Mouse (Mus musculus) naive thymus-derived CD4-positive, alpha-beta T cell, adult 2 months (primary cell): ENCODE measurements around the gene Olfr224.
A peak's percentile ranks its signal among the peaks of the same experiment; 100 is the strongest.
"Not testable (repeated sequence)": the region's sequence is repeated elsewhere in the genome, so short reads cannot be mapped to it uniquely, and the experiment has no call there.

Experiments
- DNase-seq: peaks from one replicate; pipeline ENCODE4 v3.0.0-alpha.2; 2011; ENCODE audit warnings: low read depth

Olfr224 gene

DNA sequence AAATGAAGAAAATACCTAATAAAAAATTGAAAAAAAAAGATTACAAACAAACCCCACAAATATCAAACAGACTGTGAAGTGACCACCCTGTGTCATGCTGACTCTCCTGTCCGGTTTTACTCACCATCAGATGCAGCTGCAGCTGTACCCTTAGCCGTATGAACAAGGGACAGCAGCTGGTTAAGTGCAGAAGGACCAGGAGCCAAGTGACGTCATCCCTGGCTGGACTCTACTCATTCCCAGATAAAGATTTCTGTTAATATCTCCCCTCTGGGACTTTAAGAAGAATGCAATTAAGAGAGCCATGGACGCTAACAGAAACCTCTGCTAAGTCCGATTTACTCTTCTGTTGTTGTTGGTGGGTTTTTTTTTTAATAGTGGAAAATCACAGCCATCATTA, at the start of gene Olfr224:
TSS of gene Olfr224 (minus strand) at position 149 of the 400 bp plus-strand sequence.
- DNase-seq, result no peak

DNA sequence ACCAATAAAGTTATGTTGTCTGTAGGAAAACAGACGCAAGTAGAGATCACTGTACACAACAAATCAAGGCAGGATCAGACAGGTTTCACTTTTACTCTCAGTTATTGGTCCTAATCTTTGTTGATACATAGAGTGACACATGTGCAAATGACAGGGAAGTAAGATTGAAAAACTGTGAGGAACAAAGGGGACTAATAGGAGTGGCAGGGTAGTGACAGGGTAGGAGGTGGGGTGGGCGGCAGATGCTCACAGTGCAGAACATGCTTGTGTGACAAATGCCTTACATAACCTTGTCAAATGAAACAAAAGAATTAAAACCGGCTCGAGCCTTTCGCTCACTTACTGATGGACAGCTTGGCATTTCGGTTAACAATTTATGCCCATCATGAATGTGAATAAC, 48.4 kb upstream of the Olfr224 start:
- no peak for DNase-seq

DNA sequence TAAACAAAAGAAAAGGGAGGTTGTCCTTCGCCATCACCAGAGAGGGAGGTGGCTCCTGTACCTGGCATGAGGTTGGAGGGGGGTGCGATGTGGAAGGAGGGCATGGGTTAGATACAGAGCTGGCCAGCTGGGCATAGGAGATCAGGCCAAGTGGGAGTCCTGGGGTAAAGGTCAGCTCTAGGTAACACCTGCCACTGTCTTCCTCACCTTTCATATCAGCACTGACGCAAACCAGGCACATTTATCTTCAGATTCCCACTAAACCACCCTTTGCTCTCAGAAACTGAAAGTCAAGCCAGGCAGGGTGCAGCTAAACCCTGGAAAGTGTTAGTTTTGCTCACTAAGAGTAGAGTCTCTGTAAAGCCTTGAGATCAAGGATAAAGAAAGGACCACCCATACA, 48.0 kb upstream of the Olfr224 start:
- DNase-seq, result no peak

DNA sequence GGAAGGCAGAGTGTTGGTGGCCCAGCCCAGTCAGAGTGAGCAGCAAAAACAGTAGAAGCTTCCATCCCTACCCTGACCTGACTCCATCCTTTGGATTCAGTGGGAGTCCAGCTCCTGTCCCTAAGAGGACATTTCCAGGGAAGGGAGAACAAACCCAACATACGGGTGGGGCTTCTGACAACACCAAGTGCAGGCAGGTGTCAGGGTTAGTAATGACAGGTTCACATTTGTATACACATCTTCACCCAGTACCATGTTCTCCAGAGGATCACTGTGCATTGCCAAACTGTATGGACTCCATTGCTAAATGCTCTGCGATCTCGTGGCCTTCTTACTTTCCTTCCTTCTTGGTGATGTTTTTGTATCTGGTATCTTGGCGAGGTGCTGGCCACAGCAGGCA, 45.6 kb upstream of the Olfr224 start, which contains the start of gene 2210407C18Rik:
TSS of gene 2210407C18Rik (minus strand) at position 101 of the 400 bp plus-strand sequence.
- no peak for DNase-seq

DNA sequence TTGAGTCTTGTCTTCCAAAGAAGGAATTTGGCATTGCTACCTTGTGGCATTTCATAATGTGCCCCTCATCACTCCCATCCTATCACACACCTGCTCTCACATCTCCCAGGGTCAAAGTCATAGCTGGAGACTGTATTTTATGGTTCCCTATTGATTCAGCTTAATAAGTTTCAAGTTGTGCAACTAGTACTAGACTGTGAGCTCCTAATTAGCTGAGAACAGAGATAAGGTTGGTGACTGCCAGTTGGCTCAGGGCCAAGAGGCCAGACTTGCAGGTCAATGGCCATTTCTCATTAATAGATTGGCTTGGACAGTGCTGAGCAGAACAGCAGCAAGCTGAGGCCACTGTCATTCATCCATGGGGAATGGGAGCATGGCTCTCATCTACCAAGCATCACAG, 44.2 kb upstream of the Olfr224 start:
- DNase-seq, result no peak

DNA sequence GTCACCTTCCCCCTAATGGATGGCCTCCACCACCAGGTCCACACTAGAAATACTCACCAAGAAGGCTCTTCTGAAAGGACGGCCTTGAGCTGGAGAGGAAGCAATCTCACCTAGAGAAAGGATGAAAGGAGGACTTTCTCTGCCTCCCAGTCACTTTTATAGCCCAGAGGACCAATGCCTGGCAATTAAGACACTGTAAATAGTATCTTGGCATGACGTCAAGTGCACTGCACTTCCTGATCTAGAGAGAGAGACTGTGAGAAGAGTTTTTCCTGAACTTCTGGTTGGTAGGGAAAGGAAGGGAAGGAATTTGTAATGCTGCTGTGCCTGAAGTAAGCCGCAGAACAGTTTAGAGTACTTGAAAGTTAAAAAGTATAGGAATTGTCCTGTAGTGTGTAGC, 43.0 kb upstream of the Olfr224 start:
- no peak for DNase-seq

DNA sequence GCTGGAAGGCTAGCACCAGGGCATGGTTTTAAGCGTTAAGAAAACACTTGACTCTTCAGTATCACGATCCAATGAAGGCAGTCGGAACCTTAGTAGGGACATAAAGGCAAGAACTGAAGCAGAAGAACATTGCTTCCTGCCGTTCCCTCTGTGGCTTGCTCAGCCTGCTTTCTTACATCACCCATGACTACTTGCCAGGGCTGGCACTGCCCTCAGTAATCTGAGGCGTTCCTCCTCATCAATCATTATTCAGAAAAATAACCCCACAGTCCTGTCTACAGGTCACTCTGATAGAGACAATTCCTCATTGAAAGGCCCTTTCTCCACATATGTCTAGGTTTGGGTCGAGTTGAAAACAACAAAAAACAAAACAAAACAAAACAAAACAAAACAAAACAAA, 36.7 kb upstream of the Olfr224 start:
- DNase-seq, result no peak

DNA sequence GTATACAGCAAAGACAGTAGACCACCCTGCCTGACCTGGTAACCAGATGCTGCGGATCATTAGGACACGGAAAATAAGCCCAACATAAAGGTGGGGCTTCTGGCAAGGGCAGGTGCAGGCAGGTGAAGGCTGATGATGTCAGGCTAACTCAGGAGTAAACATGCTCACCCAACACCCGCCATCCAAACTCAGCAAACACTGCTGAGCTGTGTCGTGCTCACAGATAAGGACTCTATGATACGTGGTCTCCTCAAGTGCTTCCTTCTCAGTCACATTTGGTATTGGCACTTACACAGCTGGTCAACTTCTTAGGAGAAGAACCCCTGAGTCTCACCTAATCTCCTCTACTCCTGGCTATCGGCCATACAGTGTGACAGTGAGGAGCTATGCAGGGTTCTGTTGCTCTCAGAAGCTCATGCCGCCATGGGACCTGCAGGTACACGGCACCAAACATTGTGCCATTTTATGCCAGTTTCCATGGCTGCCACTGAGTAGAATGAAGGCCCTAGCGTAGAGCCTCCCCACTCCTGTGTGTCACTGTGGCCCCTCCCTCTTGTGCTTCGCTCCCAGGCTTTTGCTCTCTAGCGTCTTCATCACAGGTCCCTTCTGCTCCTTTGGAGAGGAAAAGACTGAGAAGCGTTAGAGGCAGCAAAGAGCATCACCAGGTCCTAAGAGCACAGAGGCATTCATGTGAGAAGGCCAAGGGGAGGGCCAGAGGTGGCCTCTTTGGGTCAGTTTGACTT, 36.0 kb upstream of the Olfr224 start:
- DNase-seq, result no peak

DNA sequence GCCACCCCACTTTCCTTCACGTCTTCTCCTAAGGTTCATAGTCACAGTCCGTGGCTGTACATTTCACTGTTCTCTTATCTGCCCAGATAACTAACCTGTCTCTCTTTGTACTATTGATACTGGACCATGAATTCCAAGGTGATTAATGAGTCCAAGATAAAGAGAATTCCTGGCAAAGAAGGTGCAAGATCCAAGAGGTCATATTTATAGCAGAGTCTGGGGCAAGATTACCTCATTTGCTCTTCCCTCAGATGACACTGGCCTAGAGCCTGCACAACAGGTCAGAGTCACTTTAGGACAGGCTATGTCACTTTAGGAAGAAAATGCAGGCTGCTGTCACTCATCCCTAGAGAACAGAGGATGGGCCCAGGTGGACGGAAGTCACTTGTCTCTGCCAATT, 34.9 kb upstream of the Olfr224 start:
- no peak for DNase-seq

DNA sequence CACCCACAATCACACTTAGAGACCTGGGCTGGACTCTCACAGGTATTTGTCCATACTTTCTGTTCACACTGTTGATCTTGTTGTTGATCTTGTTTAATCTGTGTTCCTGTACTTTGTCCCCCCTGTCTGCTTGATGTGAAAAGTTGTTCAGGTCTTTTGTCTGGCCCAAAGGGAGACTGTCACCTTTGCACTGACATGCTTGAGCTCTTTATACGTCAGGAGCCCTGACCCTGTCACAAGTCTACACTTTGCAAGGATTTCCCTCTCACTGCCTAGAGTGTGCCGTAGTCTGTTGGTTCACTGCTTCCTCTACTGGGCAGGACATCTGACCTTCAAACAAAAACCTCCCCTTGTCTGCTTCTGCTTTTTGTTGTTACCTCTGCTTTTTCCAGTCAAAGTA, 34.3 kb upstream of the Olfr224 start:
- no peak for DNase-seq

DNA sequence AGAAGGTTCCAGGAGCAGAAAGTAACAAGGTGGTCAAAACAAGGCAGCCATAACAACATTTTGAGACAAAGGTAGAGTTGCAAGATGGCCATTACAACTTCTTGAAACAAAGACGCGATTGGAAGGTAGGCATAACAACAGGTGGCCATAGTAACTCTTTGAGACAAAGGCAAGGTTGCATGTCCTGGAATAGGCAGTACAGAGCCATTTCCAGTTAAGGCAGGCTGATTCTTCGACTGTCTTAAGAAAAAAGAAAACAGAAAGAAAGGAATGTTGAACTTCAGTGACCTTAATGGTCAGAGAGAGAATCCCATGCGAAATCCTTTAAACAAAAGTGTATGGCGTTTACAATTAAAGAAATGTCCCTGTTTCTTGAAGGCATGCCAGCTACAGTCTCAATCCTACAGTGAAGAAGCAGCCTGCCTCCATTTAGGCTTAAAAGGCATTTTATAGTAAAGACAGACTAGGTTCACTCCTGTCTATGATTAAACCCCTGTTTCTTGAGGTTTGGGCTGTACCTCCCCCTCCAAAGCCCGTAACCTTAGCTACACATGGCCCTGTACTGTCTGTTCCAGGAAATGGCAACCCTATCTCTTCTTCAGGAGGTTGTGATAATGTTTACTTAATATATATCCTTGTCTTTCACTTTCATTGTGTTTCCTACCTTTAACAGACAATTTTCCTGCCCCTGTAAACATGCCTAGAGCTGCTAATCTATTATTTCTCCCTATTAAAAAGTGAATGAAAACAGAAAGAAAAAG, 32.6 kb upstream of the Olfr224 start:
- DNase-seq, result no peak

DNA sequence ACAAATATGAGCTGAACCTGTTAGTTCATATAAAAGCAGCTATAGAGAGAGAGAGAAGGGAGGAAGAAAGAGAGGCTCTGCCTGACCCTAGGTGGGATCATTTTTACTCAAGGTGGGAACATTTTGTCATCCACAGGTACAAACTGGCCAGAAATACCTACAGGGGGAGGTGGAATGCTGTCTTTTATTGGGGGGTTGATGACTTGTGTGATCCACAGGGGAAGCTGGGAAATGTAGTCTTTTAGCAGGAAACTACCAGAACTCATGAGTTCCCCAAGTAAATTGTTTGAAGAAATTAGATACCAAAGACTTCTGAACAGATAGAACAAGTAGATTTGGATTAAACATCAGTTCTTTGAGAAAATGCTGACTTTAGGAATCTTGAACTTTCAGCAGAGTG, 31.7 kb upstream of the Olfr224 start:
- no peak for DNase-seq

DNA sequence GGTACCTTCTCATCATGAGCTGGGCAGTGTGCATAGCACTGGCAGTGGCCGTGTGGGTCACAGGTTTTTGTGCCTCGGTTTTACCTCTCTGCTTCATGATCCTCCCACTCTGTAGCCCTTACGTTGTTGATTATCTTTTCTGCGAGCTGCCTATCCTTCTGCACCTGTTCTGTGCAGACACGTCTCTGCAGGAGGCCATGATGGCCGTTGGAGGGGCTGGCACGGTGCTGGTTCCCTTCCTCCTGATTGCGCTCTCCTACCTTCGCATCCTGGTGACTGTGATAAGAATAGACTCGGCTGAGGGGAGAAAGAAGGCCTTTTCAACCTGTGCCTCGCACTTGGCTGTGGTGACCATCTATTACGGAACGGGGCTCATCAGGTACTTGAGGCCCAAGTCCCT, 27.5 kb upstream of the Olfr224 start:
- DNase-seq, result no peak

DNA sequence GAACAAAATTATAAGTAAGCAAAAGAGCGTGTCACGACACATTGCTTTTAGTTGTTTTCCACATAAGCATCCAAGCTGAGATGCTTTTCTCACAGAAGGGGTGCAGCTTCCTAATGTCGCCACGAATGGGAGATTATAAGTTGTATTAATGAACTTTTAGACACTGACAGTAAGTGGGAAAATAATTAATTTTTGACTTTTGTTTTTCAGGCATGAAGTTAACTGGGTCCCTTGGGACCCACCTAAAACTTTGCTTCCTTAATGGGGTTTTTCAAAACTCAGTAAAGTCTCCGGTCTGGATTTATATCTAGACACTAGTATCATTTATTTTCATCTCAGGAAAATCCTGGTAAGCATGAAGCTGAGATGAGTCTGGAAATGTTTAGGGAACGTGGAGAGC, 24.5 kb upstream of the Olfr224 start, which contains the start of gene Olfr324:
TSS of gene Olfr324 (plus strand) at position 301 of the 400 bp plus-strand sequence.
- no peak for DNase-seq

DNA sequence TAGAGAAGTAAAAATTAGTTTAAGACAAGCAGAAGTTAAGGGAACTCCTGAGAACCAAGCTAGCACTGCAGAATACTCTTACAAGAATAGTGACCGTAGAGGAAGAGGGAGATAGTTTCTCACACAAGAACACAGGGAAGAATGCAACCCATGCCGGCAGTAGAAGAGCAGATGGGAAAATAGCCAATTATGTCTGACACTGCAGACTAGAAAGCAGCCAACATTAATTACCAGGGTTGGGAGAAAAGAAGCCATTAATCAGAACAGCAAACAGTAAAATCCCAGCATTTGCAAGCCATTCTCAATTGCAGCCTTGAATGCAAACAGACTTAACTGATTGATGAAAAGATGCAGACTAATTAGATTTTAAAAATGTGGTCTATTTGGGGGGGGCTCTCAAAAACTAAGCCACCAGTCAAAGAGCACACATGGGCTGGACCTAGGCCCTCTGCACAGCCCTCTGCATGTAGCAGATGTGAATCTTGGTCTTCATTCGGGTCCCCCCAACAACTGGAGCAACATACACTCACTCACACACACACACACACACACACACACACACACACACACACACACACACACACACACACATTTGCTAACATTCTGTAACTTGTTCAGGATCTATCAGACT, 18.4 kb upstream of the Olfr224 start:
- no peak for DNase-seq

DNA sequence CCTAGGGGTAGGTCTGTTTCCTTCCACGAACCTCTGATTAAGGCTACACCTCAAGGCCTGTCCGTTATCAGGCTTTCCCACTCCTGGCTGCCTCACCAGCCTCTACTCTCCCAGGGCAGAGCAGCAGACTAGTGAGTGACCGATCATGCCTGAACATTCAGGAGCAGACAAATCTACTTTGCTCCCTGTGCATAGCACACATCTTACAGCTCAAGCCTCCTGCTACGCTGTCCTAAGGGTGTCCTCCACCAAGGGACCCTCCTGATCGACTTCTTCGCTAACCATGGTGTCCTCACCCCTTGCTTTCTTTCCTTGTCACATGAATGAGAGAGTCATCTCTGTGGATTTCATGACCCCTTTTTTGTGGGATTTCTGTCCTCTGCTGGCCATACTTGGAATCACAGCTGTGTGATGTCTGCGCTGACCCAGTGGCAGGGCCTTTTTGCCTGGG, 17.6 kb upstream of the Olfr224 start:
- peak; percentile 4 for DNase-seq

DNA sequence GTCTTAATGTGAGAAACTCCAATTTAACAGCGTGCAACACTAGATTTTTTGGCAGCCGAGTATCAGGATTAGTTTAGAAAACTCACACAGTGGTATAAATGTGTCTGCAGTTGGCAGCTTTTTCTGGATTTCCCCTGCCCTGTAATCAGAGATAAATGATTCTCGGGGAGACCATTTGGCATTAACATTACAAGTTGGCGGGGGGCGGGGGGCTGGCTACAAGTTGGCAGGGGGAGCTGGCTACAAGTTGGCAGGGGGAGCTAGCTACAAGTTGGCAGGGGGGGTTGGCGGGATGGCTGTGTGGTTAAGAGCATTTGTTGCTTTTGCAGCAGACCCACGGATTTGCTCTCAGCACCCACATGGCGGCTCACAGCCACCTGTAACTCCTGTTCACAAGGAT, 8.3 kb upstream of the Olfr224 start:
- no peak for DNase-seq

DNA sequence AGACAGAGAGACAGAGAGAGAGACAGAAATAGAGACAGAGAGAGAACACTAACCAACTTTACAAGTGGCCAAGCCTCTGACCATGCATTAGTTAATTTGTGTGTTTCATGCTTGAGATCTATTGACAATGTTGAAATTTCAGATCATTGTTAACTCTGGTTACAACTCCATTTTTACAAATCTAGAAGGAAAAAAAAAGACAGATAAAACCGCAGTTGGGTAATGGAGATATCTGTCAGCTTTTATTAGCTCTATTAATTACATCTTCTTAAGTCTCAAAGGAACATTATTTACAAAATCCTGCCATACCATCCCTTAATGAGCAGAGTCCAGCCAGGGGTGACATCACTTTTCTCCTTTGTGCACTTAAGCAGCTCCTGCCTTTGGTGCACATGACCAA, 7.1 kb upstream of the Olfr224 start, which contains the start of gene Olfr325:
TSS of gene Olfr325 (plus strand) at position 301 of the 400 bp plus-strand sequence.
- no peak for DNase-seq

DNA sequence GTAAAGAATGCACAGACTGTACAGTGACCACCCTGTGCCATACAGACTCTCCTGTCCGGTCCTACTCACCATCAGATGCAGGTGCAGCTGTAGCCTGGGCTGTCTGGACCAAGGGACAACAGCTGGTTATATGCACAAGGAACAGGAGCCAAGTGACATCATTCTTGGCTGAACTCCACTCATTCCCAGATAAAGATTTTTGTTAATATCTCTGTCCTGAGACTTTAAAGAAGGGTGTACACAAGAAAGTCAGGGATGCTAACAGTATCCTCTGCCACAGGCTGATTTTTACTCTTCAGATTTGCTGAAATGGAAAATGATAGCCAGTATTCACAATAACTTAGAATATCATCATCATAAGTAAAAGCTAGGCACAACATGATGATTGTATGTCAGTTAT, 14.8 kb downstream of the Olfr224 start, which contains the start of gene Olfr328:
TSS of gene Olfr328 (minus strand) at position 101 of the 400 bp plus-strand sequence.
- no peak for DNase-seq

DNA sequence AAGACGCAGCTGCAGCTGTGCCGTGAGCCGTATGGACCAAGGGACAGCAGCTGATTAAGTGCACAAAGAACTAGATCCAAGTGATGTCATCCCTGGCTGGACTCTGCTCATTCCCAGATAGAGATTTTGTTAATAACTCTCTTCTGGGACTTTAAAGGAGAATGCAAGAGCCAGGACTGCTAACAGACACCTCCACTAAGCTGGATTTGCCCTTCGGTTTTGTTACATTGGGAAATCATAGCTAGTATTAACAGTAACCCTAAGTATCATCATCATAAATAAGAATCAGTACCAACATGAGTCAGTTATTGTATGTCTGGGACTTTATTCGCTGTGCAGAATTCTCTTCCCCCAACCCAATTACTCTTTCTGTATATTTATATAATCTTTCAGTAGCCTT, 24.0 kb downstream of the Olfr224 start, which contains the start of gene Olfr329-ps:
TSS of gene Olfr329-ps (minus strand) at position 101 of the 400 bp plus-strand sequence.
- DNase-seq, result no peak

DNA sequence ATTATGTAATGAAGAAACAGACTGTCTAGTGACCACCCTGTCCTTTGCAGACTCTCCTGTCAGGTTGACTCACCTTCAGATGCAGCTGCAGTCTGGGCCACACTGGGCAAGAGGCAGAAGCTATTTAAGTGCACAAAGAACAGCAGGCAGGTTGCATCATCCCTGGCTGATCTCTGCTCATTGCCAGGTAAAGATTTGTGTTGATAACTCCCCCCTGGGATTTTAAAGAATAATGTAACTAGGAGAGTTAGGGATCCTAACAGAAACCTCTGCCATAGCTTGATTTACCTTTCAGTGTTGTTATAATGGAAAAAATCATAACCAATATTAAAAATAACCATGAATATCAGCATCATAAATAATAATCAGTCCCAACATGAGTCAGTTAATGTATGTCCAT, 35.6 kb downstream of the Olfr224 start, which contains the start of gene Olfr330:
TSS of gene Olfr330 (minus strand) at position 101 of the 400 bp plus-strand sequence.
- DNase-seq, result not testable (repeated sequence)

DNA sequence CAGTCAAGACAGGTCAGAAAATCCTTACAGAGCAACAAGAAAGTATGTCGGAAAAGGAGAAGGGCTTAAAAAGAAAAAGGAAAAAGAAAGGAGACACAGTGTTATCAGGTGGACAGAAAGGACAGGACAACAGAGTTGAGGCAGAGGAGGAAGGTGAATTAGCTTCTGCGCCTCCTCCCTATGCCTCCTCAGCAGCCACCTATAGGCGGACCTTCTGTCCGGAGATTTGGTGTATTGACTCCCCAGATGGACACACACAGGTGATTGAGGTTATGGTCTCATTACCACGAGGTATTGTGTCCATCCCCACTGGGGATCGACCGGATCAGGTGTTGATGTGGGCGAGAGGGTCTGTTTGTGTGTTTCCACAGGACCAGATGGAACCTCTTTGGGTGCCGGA, 50.6 kb downstream of the Olfr224 start:
- not testable (repeated sequence) for DNase-seq
